Mouse (Mus musculus): ENCODE measurements around the gene Mafk. TPM values are rescaled to one million over a fixed set of nuclear protein-coding genes. Genes with fewer than 3 reads are reported as not detected.

The Mafk gene
- polyA plus RNA-seq, 1 experiment from 2014 or later: 8.3 TPM

GRCm38 (mm10) chr5:139799801-139800590, 8.7 kb downstream of the Mafk start:
- no peak overlapping the region for H3K27ac ChIP-seq (ENCODE audit: low read depth, low read length)
- ATAC-seq (ENCODE audit: insufficient read depth, low FRiP score, low TSS enrichment) (no peak), DNase-seq (ENCODE audit: low spot score) (no peak)
- whole genome bisulfite sequencing: 92% methylated on average over 33 of the region's 33 CpGs
- no peaks in the 10 kb centered on the region for H3K9me3 ChIP-seq (ENCODE audit: control insufficient read depth, low read length)
- no peak overlapping the region for H3K9ac ChIP-seq (ENCODE audit: low read length)
- H3K36me3 ChIP-seq (ENCODE audit: control insufficient read depth, insufficient read depth, low read length): peaks cover 4% of the 10 kb centered on the region; the same call in 1 of the 2 replicates
- H3K27me3 ChIP-seq (ENCODE audit: control insufficient read depth, insufficient read depth, low read length): no peaks in the 10 kb centered on the region
- no peak overlapping the region for H3K4me2 ChIP-seq (ENCODE audit: low read depth)
- no peak overlapping the region for H3K4me3 ChIP-seq (ENCODE audit: low read depth, low read length)
- H3K4me1 ChIP-seq (ENCODE audit: control insufficient read depth, insufficient read depth, low read length): peaks cover 34% of the 10 kb centered on the region

GRCm38 (mm10) chr5:139801231-139801630, 9.9 kb downstream of the Mafk start:
- DNase-seq (ENCODE audit: low spot score) (no peak), ATAC-seq (ENCODE audit: insufficient read depth, low FRiP score, low TSS enrichment) (no peak)
- H3K4me1 ChIP-seq (ENCODE audit: control insufficient read depth, insufficient read depth, low read length): peaks cover 31% of the 10 kb centered on the region
- H3K9me3 ChIP-seq (ENCODE audit: control insufficient read depth, low read length): no peaks in the 10 kb centered on the region
- 96% methylated on average over 8 of the region's 8 CpGs for WGBS
- no peak overlapping the region for H3K9ac ChIP-seq (ENCODE audit: low read length)
- no peak overlapping the region for H3K4me3 ChIP-seq (ENCODE audit: low read depth, low read length)
- H3K36me3 ChIP-seq (ENCODE audit: control insufficient read depth, insufficient read depth, low read length): peaks cover 4% of the 10 kb centered on the region; the same call in 1 of the 2 replicates
- H3K27ac ChIP-seq (ENCODE audit: low read depth, low read length): no peak overlapping the region
- no peaks in the 10 kb centered on the region for H3K27me3 ChIP-seq (ENCODE audit: control insufficient read depth, insufficient read depth, low read length)
- H3K4me2 ChIP-seq (ENCODE audit: low read depth): no peak overlapping the region

- Histone ChIP-seq H3K36me3 (ENCODE audit: control insufficient read depth, insufficient read depth, low read length) (peaks cover 4% of the 10 kb centered on the region; the same call in 1 of the 2 replicates), H3K9me3 (ENCODE audit: control insufficient read depth, low read length) (no peaks in the 10 kb centered on the region), H3K4me2 (ENCODE audit: low read depth) (no peak overlapping the region), H3K9ac (ENCODE audit: low read length) (no peak overlapping the region), H3K4me3 (ENCODE audit: low read depth, low read length) (no peak overlapping the region), H3K27me3 (ENCODE audit: control insufficient read depth, insufficient read depth, low read length) (no peaks in the 10 kb centered on the region), H3K4me1 (ENCODE audit: control insufficient read depth, insufficient read depth, low read length) (peaks cover 27% of the 10 kb centered on the region), H3K27ac (ENCODE audit: low read depth, low read length) (no peak overlapping the region)
- WGBS: 91% methylated on average over 10 of the region's 10 CpGs
- DNase-seq (ENCODE audit: low spot score) (no peak), ATAC-seq (ENCODE audit: insufficient read depth, low FRiP score, low TSS enrichment) (no peak)
Observed at GRCm38 (mm10) chr5:139801880-139802279, 10.6 kb downstream of the Mafk start.

GRCm38 (mm10) chr5:139803165-139803564, 11.9 kb downstream of the Mafk start:
- Histone ChIP-seq H3K4me3 (ENCODE audit: low read depth, low read length) (no peak overlapping the region), H3K4me1 (ENCODE audit: control insufficient read depth, insufficient read depth, low read length) (peaks cover 16% of the 10 kb centered on the region), H3K27me3 (ENCODE audit: control insufficient read depth, insufficient read depth, low read length) (no peaks in the 10 kb centered on the region), H3K9me3 (ENCODE audit: control insufficient read depth, low read length) (no peaks in the 10 kb centered on the region), H3K27ac (ENCODE audit: low read depth, low read length) (no peak overlapping the region), H3K9ac (ENCODE audit: low read length) (no peak overlapping the region), H3K4me2 (ENCODE audit: low read depth) (no peak overlapping the region; the same call in 1 of the 2 replicates), H3K36me3 (ENCODE audit: control insufficient read depth, insufficient read depth, low read length) (peaks cover 4% of the 10 kb centered on the region; the same call in 1 of the 2 replicates)
- DNase-seq (ENCODE audit: low spot score) (no peak), ATAC-seq (ENCODE audit: insufficient read depth, low FRiP score, low TSS enrichment) (no peak)
- WGBS: 73% methylated on average over 8 of the region's 8 CpGs

- H3K27me3 ChIP-seq (ENCODE audit: control insufficient read depth, insufficient read depth, low read length): no peaks in the 10 kb centered on the region
- ATAC-seq (ENCODE audit: insufficient read depth, low FRiP score, low TSS enrichment) (peak; percentile 72), DNase-seq (ENCODE audit: low spot score) (peak; percentile 71)
- 14% methylated on average over 12 of the region's 12 CpGs for WGBS
- no peak overlapping the region for H3K4me3 ChIP-seq (ENCODE audit: low read depth, low read length)
- H3K9ac ChIP-seq (ENCODE audit: low read length): no peak overlapping the region
- H3K4me1 ChIP-seq (ENCODE audit: control insufficient read depth, insufficient read depth, low read length): peaks cover 11% of the 10 kb centered on the region
- H3K9me3 ChIP-seq (ENCODE audit: control insufficient read depth, low read length): no peaks in the 10 kb centered on the region
- 0 out of 2 replicates have a peak overlapping the region, but pooled peaks have one; percentile 29 for H3K27ac ChIP-seq (ENCODE audit: low read depth, low read length)
- peak overlapping the region; percentile 1 for H3K4me2 ChIP-seq (ENCODE audit: low read depth)
- H3K36me3 ChIP-seq (ENCODE audit: control insufficient read depth, insufficient read depth, low read length): peaks cover 4% of the 10 kb centered on the region; the same call in 1 of the 2 replicates
Observed at GRCm38 (mm10) chr5:139803601-139804102, 12.3 kb downstream of the Mafk start.

- DNase-seq (ENCODE audit: low spot score) (no peak), ATAC-seq (ENCODE audit: insufficient read depth, low FRiP score, low TSS enrichment) (no peak)
- H3K9me3 ChIP-seq (ENCODE audit: control insufficient read depth, low read length): no peaks in the 10 kb centered on the region
- H3K27ac ChIP-seq (ENCODE audit: low read depth, low read length): 0 out of 2 replicates have a peak overlapping the region, but pooled peaks have one; percentile 29
- H3K36me3 ChIP-seq (ENCODE audit: control insufficient read depth, insufficient read depth, low read length): peaks cover 4% of the 10 kb centered on the region; the same call in 1 of the 2 replicates
- 19% methylated on average over 6 of the region's 6 CpGs for WGBS
- H3K27me3 ChIP-seq (ENCODE audit: control insufficient read depth, insufficient read depth, low read length): no peaks in the 10 kb centered on the region
- 0 out of 2 replicates have a peak overlapping the region, but pooled peaks have one; percentile 1 for H3K4me2 ChIP-seq (ENCODE audit: low read depth)
- H3K4me3 ChIP-seq (ENCODE audit: low read depth, low read length): no peak overlapping the region
- no peak overlapping the region for H3K9ac ChIP-seq (ENCODE audit: low read length)
- H3K4me1 ChIP-seq (ENCODE audit: control insufficient read depth, insufficient read depth, low read length): peaks cover 8% of the 10 kb centered on the region
Observed at GRCm38 (mm10) chr5:139804107-139804551, 12.8 kb downstream of the Mafk start.

- Histone ChIP-seq H3K4me2 (ENCODE audit: low read depth) (no peak overlapping the region), H3K9me3 (ENCODE audit: control insufficient read depth, low read length) (no peaks in the 10 kb centered on the region), H3K9ac (ENCODE audit: low read length) (no peak overlapping the region), H3K4me1 (ENCODE audit: control insufficient read depth, insufficient read depth, low read length) (peaks cover 8% of the 10 kb centered on the region), H3K36me3 (ENCODE audit: control insufficient read depth, insufficient read depth, low read length) (peaks cover 4% of the 10 kb centered on the region; the same call in 1 of the 2 replicates), H3K27ac (ENCODE audit: low read depth, low read length) (no peak overlapping the region), H3K27me3 (ENCODE audit: control insufficient read depth, insufficient read depth, low read length) (no peaks in the 10 kb centered on the region), H3K4me3 (ENCODE audit: low read depth, low read length) (no peak overlapping the region)
- 86% methylated on average over 11 of the region's 11 CpGs for WGBS
- ATAC-seq (ENCODE audit: insufficient read depth, low FRiP score, low TSS enrichment) (no peak), DNase-seq (ENCODE audit: low spot score) (no peak)
Observed at GRCm38 (mm10) chr5:139804573-139805111, 13.3 kb downstream of the Mafk start.

GRCm38 (mm10) chr5:139805924-139806323, 14.6 kb downstream of the Mafk start:
- H3K36me3 ChIP-seq (ENCODE audit: control insufficient read depth, insufficient read depth, low read length): peaks cover 2% of the 10 kb centered on the region; the same call in 1 of the 2 replicates
- H3K9me3 ChIP-seq (ENCODE audit: control insufficient read depth, low read length): no peaks in the 10 kb centered on the region
- no peak for DNase-seq (ENCODE audit: low spot score)
- H3K27ac ChIP-seq (ENCODE audit: low read depth, low read length): no peak overlapping the region
- ATAC-seq (ENCODE audit: insufficient read depth, low FRiP score, low TSS enrichment): no peak
- H3K4me1 ChIP-seq (ENCODE audit: control insufficient read depth, insufficient read depth, low read length): peaks cover 8% of the 10 kb centered on the region
- 92% methylated on average over 8 of the region's 8 CpGs for WGBS
- no peak overlapping the region for H3K4me3 ChIP-seq (ENCODE audit: low read depth, low read length)
- H3K27me3 ChIP-seq (ENCODE audit: control insufficient read depth, insufficient read depth, low read length): no peaks in the 10 kb centered on the region
- no peak overlapping the region for H3K4me2 ChIP-seq (ENCODE audit: low read depth)
- H3K9ac ChIP-seq (ENCODE audit: low read length): no peak overlapping the region

Measured in neural tube, embryonic 11.5 days (tissue).